ENCODE assay signal across 8 mouse cellular contexts in genomic region chr19:60891934-60892547, GRCm38 (mm10). TPM values are rescaled to one million over a fixed set of nuclear protein-coding genes. Genes with fewer than 3 reads are reported as not detected.
DNase-seq lines count a peak whose midpoint lies in the region; ATAC-seq lines count a peak whose summit lies in the region.

No protein-coding gene starts in this region.

- no peak for ATAC-seq in intestine, embryonic 14.5 days (replicated peaks; ENCODE audit: low FRiP score, low TSS enrichment, low read depth)
- ATAC-seq in midbrain, embryonic 13.5 days: no peak

- H3K27ac ChIP-seq in intestine, embryonic 14.5 days (ENCODE audit: low read depth): no peak overlapping the region
- H3K27ac ChIP-seq in limb, embryonic 10.5 days: no peak overlapping the region
- no peak overlapping the region for H3K27ac ChIP-seq in midbrain, embryonic 13.5 days

- WGBS in intestine, embryonic 14.5 days: 29% methylated on average over 1 of the region's 1 CpGs
- WGBS in limb, embryonic 10.5 days: 41% methylated on average over 1 of the region's 1 CpGs
- WGBS in midbrain, embryonic 13.5 days: 40% methylated on average over 1 of the region's 1 CpGs

- no peaks in the 10 kb centered on the region; the same call in 1 of the 2 replicates for H3K4me1 ChIP-seq in intestine, embryonic 14.5 days (replicated peaks; ENCODE audit: control insufficient read depth, insufficient read depth, low read length)
- H3K4me1 ChIP-seq in limb, embryonic 10.5 days: peaks cover 20% of the 10 kb centered on the region
- peaks cover 23% of the 10 kb centered on the region for H3K4me1 ChIP-seq in midbrain, embryonic 13.5 days (replicated peaks)

- H3K36me3 ChIP-seq in intestine, embryonic 14.5 days (ENCODE audit: control insufficient read depth, insufficient read depth, low read length): no peaks in the 10 kb centered on the region
- H3K36me3 ChIP-seq in limb, embryonic 10.5 days: no peaks in the 10 kb centered on the region
- H3K36me3 ChIP-seq in midbrain, embryonic 13.5 days: no peaks in the 10 kb centered on the region

- no peak overlapping the region; the same call in 1 of the 2 replicates for H3K4me2 ChIP-seq in intestine, embryonic 14.5 days (ENCODE audit: low read length)
- H3K4me2 ChIP-seq in midbrain, embryonic 13.5 days (replicated peaks): peak overlapping the region; percentile 61

- no peak overlapping the region for H3K9ac ChIP-seq in intestine, embryonic 14.5 days (ENCODE audit: low read length)
- 0 out of 2 replicates have a peak overlapping the region, but pooled peaks have one; percentile 56 for H3K9ac ChIP-seq in midbrain, embryonic 13.5 days (replicated peaks)

- H3K9me3 ChIP-seq in intestine, embryonic 14.5 days (ENCODE audit: control insufficient read depth, low read length): no peaks in the 10 kb centered on the region
- H3K9me3 ChIP-seq in limb, embryonic 10.5 days (replicated peaks): no peaks in the 10 kb centered on the region
- no peaks in the 10 kb centered on the region for H3K9me3 ChIP-seq in midbrain, embryonic 13.5 days

- peak; percentile 52 for DNase-seq in ovary, postnatal 14 days (ENCODE audit: low spot score)
- DNase-seq in ovary, postnatal 10 days (ENCODE audit: low spot score): no peak
- DNase-seq in cerebellum, postnatal 25 days: peak; percentile 73 to 87
- peak; percentile 63 for DNase-seq in gastrocnemius, postnatal 10 days
- DNase-seq in intestine, embryonic 14.5 days (ENCODE audit: low spot score): peak; percentile 72
- DNase-seq in limb, embryonic 10.5 days (ENCODE audit: low spot score): peak; percentile 62
- peak; percentile 79 to 89 for DNase-seq in spleen, postnatal 4 days (ENCODE audit: low spot score in 2 of 2)

- no peak overlapping the region for H3K4me3 ChIP-seq in intestine, embryonic 14.5 days (ENCODE audit: low read depth, low read length)
- no peak overlapping the region for H3K4me3 ChIP-seq in limb, embryonic 10.5 days
- H3K4me3 ChIP-seq in midbrain, embryonic 13.5 days (replicated peaks): peak overlapping the region; percentile 86; the same call in 1 of the 2 replicates

- H3K27me3 ChIP-seq in intestine, embryonic 14.5 days (replicated peaks; ENCODE audit: control insufficient read depth, insufficient read depth, low read length): no peaks in the 10 kb centered on the region
- no peaks in the 10 kb centered on the region for H3K27me3 ChIP-seq in limb, embryonic 10.5 days (ENCODE audit: low read depth, poor library complexity, severe bottlenecking)
- H3K27me3 ChIP-seq in midbrain, embryonic 13.5 days: no peaks in the 10 kb centered on the region

RNA-seq across cellular contexts. Expression of gene Grk5, which starts 2.5 kb away (rescaled TPM):
- 1 to 10 TPM; 6.8 to 9.7 TPM for total RNA-seq in gastrocnemius, postnatal 10 days (2021)
- 2.1 and 3.2 TPM in 2 replicates for polyA plus RNA-seq in intestine, embryonic 14.5 days (2014; fragmentation: Nextera tagmentation; extraction: Ambion mirVana)
- 1.4 and 1.6 TPM in 2 replicates for polyA plus RNA-seq in limb, embryonic 10.5 days (2016; fragmentation: Nextera tagmentation; extraction: Ambion mirVana)
- 2.7 and 3.1 TPM in 2 replicates for polyA plus RNA-seq in midbrain, embryonic 13.5 days (2015; fragmentation: Nextera tagmentation; extraction: Ambion mirVana)

RNA-seq across cellular contexts. Expression of gene Prdx3, which starts 17.7 kb away (rescaled TPM):
- total RNA-seq in gastrocnemius, postnatal 10 days (2021): 100 to 1,000 TPM; 136 to 154 TPM
- 136 and 138 TPM in 2 replicates for polyA plus RNA-seq in intestine, embryonic 14.5 days (2014; fragmentation: Nextera tagmentation; extraction: Ambion mirVana)
- polyA plus RNA-seq in limb, embryonic 10.5 days (2016; fragmentation: Nextera tagmentation; extraction: Ambion mirVana): 76.3 and 98.9 TPM in 2 replicates
- 88.2 and 95.2 TPM in 2 replicates for polyA plus RNA-seq in midbrain, embryonic 13.5 days (2015; fragmentation: Nextera tagmentation; extraction: Ambion mirVana)

RNA-seq across cellular contexts. Expression of gene Sfxn4, which starts 30.8 kb away (rescaled TPM):
- 1 to 10 TPM; 1.9 to 2.8 TPM for total RNA-seq in gastrocnemius, postnatal 10 days (2021)
- 5.3 and 6.9 TPM in 2 replicates for polyA plus RNA-seq in intestine, embryonic 14.5 days (2014; fragmentation: Nextera tagmentation; extraction: Ambion mirVana)
- 8.3 and 12.8 TPM in 2 replicates for polyA plus RNA-seq in limb, embryonic 10.5 days (2016; fragmentation: Nextera tagmentation; extraction: Ambion mirVana)
- 12.6 and 14.4 TPM in 2 replicates for polyA plus RNA-seq in midbrain, embryonic 13.5 days (2015; fragmentation: Nextera tagmentation; extraction: Ambion mirVana)
